Mouse (Mus musculus) limb, embryonic 12.5 days (tissue): ENCODE measurements around the gene Rtp2. TPM values are rescaled to one million over a fixed set of nuclear protein-coding genes. Genes with fewer than 3 reads are reported as not detected.

Experiments
- ATAC-seq: fragments of 200-750 bp; cut with Nextera tagmentation; 2 replicates; pipeline ENCODE4 v1.8.0; 2017; ENCODE audit warnings: low read depth, moderate TSS enrichment; ENCODE audit not compliant: insufficient number of reproducible peaks, insufficient read depth, low FRiP score, low TSS enrichment
- H3K27ac ChIP-seq: fragments of 300-500 bp; sonication (generic); 2 replicates; pipeline ENCODE4 v1.5.1; 2016; ENCODE audit warnings: mild to moderate bottlenecking, moderate library complexity
- H3K27me3 ChIP-seq: fragments of 300-500 bp; sonication (generic); 2 replicates; pipeline ENCODE4 v1.6.1; 2016; ENCODE audit warnings: mild to moderate bottlenecking, moderate library complexity
- H3K36me3 ChIP-seq: fragments of 300-500 bp; sonication (generic); 2 replicates; pipeline ENCODE4 v1.6.1; 2016; ENCODE audit warnings: mild to moderate bottlenecking, moderate library complexity
- H3K4me1 ChIP-seq: fragments of 300-500 bp; sonication (generic); replicated peaks from 2 replicates; pipeline ENCODE4 v1.6.1; 2016
- H3K4me2 ChIP-seq: fragments of 300-500 bp; sonication (generic); 2 replicates; pipeline ENCODE4 v1.6.1; 2016; ENCODE audit warnings: mild to moderate bottlenecking, moderate library complexity
- H3K4me3 ChIP-seq: fragments of 300-500 bp; sonication (generic); replicated peaks from 2 replicates; pipeline ENCODE4 v1.5.1; 2016; ENCODE audit warnings: mild to moderate bottlenecking
- H3K9ac ChIP-seq: fragments of 300-500 bp; sonication (generic); replicated peaks from 2 replicates; pipeline ENCODE4 v1.6.1; 2016; ENCODE audit warnings: mild to moderate bottlenecking, moderate library complexity
- H3K9me3 ChIP-seq: fragments of 300-500 bp; sonication (generic); 2 replicates; pipeline ENCODE4 v1.6.1; 2016; ENCODE audit warnings: mild to moderate bottlenecking, moderate library complexity
- WGBS: fragments of 180-500 bp; shearing (Covaris S2); methylation state at CpG from one replicate; pipeline ENCODE4 v1.1.7; 2016; 5-methylcytosine and 5-hydroxymethylcytosine counted together
- polyA plus RNA-seq: library from polyadenylated mRNA; unstranded; fragments of >200 nt; fragmentation: Nextera tagmentation; extraction: Ambion mirVana; gene quantifications from 2 replicates; pipeline ENCODE4 v1.2.1, GENCODE M21; 2016

The Rtp2 gene
- polyA plus RNA-seq, 1 experiment from 2014 or later = not detected

GRCm38 (mm10) chr16:23968888-23969287, 36.7 kb upstream of the Rtp2 start:
- Histone ChIP-seq H3K9ac (no peak overlapping the region), H3K27me3 (no peaks in the 10 kb centered on the region), H3K4me2 (no peak overlapping the region), H3K9me3 (no peaks in the 10 kb centered on the region), H3K4me3 (no peak overlapping the region), H3K4me1 (peaks cover 16% of the 10 kb centered on the region), H3K27ac (no peak overlapping the region), H3K36me3 (no peaks in the 10 kb centered on the region; the same call in 1 of the 2 replicates)
- ATAC-seq = no peak
- 70% methylated on average over 4 of the region's 4 CpGs for WGBS

GRCm38 (mm10) chr16:23967301-23967700, 35.1 kb upstream of the Rtp2 start:
- no peak overlapping the region for H3K27ac ChIP-seq
- H3K36me3 ChIP-seq = no peaks in the 10 kb centered on the region; the same call in 1 of the 2 replicates
- H3K27me3 ChIP-seq = no peaks in the 10 kb centered on the region
- peaks cover 7% of the 10 kb centered on the region for H3K4me1 ChIP-seq
- no peak overlapping the region for H3K4me3 ChIP-seq
- ATAC-seq = no peak
- H3K9me3 ChIP-seq = no peaks in the 10 kb centered on the region
- 83% methylated on average over 7 of the region's 7 CpGs for WGBS
- no peak overlapping the region for H3K9ac ChIP-seq
- H3K4me2 ChIP-seq = no peak overlapping the region

- H3K27ac ChIP-seq = no peak overlapping the region
- no peak overlapping the region for H3K4me2 ChIP-seq
- no peak overlapping the region for H3K9ac ChIP-seq
- H3K4me1 ChIP-seq = peaks cover 3% of the 10 kb centered on the region
- no peaks in the 10 kb centered on the region for H3K27me3 ChIP-seq
- 81% methylated on average over 14 of the region's 14 CpGs for WGBS
- no peak overlapping the region for H3K4me3 ChIP-seq
- no peaks in the 10 kb centered on the region; the same call in 1 of the 2 replicates for H3K36me3 ChIP-seq
- H3K9me3 ChIP-seq = no peaks in the 10 kb centered on the region
- ATAC-seq = no peak
These were observed 33.9 kb upstream of the Rtp2 start for GRCm38 (mm10) chr16:23966066-23966465.

GRCm38 (mm10) chr16:23964706-23965367, 32.6 kb upstream of the Rtp2 start:
- Histone ChIP-seq H3K4me3 (no peak overlapping the region), H3K27me3 (no peaks in the 10 kb centered on the region), H3K27ac (no peak overlapping the region), H3K9me3 (no peaks in the 10 kb centered on the region), H3K4me2 (no peak overlapping the region), H3K4me1 (peaks cover 3% of the 10 kb centered on the region), H3K36me3 (no peaks in the 10 kb centered on the region; the same call in 1 of the 2 replicates), H3K9ac (no peak overlapping the region)
- ATAC-seq = no peak
- 81% methylated on average over 14 of the region's 14 CpGs for WGBS

GRCm38 (mm10) chr16:23963896-23964668, 31.9 kb upstream of the Rtp2 start:
- Histone ChIP-seq H3K4me3 (no peak overlapping the region), H3K4me2 (no peak overlapping the region), H3K9ac (no peak overlapping the region), H3K36me3 (no peaks in the 10 kb centered on the region; the same call in 1 of the 2 replicates), H3K9me3 (no peaks in the 10 kb centered on the region), H3K4me1 (peaks cover 3% of the 10 kb centered on the region; the same call in 1 of the 2 replicates), H3K27me3 (no peaks in the 10 kb centered on the region), H3K27ac (no peak overlapping the region)
- 63% methylated on average over 22 of the region's 22 CpGs for WGBS
- no peak for ATAC-seq

- Histone ChIP-seq H3K27ac (no peak overlapping the region), H3K4me3 (no peak overlapping the region), H3K9me3 (no peaks in the 10 kb centered on the region), H3K4me1 (peaks cover 3% of the 10 kb centered on the region; the same call in 1 of the 2 replicates), H3K9ac (no peak overlapping the region), H3K4me2 (no peak overlapping the region), H3K36me3 (no peaks in the 10 kb centered on the region), H3K27me3 (no peaks in the 10 kb centered on the region)
- 80% methylated on average over 2 of the region's 2 CpGs for WGBS
- no peak for ATAC-seq
These were observed 30.2 kb upstream of the Rtp2 start for GRCm38 (mm10) chr16:23962401-23962800.

GRCm38 (mm10) chr16:23958938-23959337, 26.7 kb upstream of the Rtp2 start:
- Histone ChIP-seq H3K27me3 (no peaks in the 10 kb centered on the region), H3K9me3 (no peaks in the 10 kb centered on the region), H3K36me3 (no peaks in the 10 kb centered on the region), H3K4me2 (no peak overlapping the region), H3K9ac (no peak overlapping the region), H3K4me1 (no peaks in the 10 kb centered on the region), H3K27ac (no peak overlapping the region), H3K4me3 (no peak overlapping the region)
- ATAC-seq = no peak

- WGBS = 12% methylated on average over 1 of the region's 1 CpGs
- ATAC-seq = no peak
- H3K9ac ChIP-seq = no peak overlapping the region
These were observed 21.7 kb upstream of the Rtp2 start for GRCm38 (mm10) chr16:23953959-23954260.

GRCm38 (mm10) chr16:23953189-23953958, 21.2 kb upstream of the Rtp2 start:
- no peaks in the 10 kb centered on the region for H3K27me3 ChIP-seq
- WGBS = 51% methylated on average over 11 of the region's 11 CpGs
- no peak overlapping the region for H3K27ac ChIP-seq
- ATAC-seq = no peak
- H3K4me2 ChIP-seq = no peak overlapping the region
- H3K9me3 ChIP-seq = no peaks in the 10 kb centered on the region
- no peak overlapping the region for H3K9ac ChIP-seq
- no peak overlapping the region for H3K4me3 ChIP-seq
- H3K36me3 ChIP-seq = no peaks in the 10 kb centered on the region
- H3K4me1 ChIP-seq = no peaks in the 10 kb centered on the region

More at GRCm38 (mm10) chr16:23953959-23954260, 21.7 kb upstream of the Rtp2 start:
- no peak overlapping the region for H3K4me3 ChIP-seq
- H3K36me3 ChIP-seq = no peaks in the 10 kb centered on the region
- H3K4me1 ChIP-seq = no peaks in the 10 kb centered on the region
- H3K27ac ChIP-seq = no peak overlapping the region
- H3K9me3 ChIP-seq = no peaks in the 10 kb centered on the region
- no peaks in the 10 kb centered on the region for H3K27me3 ChIP-seq
- no peak overlapping the region for H3K4me2 ChIP-seq

- 0 out of 2 replicates have a peak, but pooled peaks have one; percentile 21 for ATAC-seq
- 84% methylated on average over 4 of the region's 4 CpGs for WGBS
- no peaks in the 10 kb centered on the region for H3K9me3 ChIP-seq
These were observed 20.0 kb upstream of the Rtp2 start for GRCm38 (mm10) chr16:23952101-23952727.

GRCm38 (mm10) chr16:23947654-23948053, 15.5 kb upstream of the Rtp2 start:
- H3K36me3 ChIP-seq = no peaks in the 10 kb centered on the region
- ATAC-seq = no peak
- no peaks in the 10 kb centered on the region for H3K9me3 ChIP-seq
- no peaks in the 10 kb centered on the region for H3K27me3 ChIP-seq
- no peak overlapping the region for H3K4me2 ChIP-seq
- no peak overlapping the region for H3K4me3 ChIP-seq
- H3K4me1 ChIP-seq = no peaks in the 10 kb centered on the region
- WGBS = 88% methylated on average over 6 of the region's 6 CpGs
- no peak overlapping the region for H3K27ac ChIP-seq
- no peak overlapping the region for H3K9ac ChIP-seq

More at GRCm38 (mm10) chr16:23952101-23952727, 20.0 kb upstream of the Rtp2 start:
- Histone ChIP-seq H3K9ac (no peak overlapping the region), H3K4me1 (no peaks in the 10 kb centered on the region), H3K36me3 (no peaks in the 10 kb centered on the region), H3K4me2 (no peak overlapping the region), H3K27ac (no peak overlapping the region), H3K4me3 (no peak overlapping the region), H3K27me3 (no peaks in the 10 kb centered on the region)
